Mouse (Mus musculus) forebrain, embryonic 11.5 days (tissue): Measurements from ENCODE around the gene Zfp600. TPM values are rescaled to one million over a fixed set of nuclear protein-coding genes. Genes with fewer than 3 reads are reported as not detected.
"Not testable (repeated sequence)": the region's sequence is repeated elsewhere in the genome, so short reads cannot be mapped to it uniquely, and the experiment has no call there.

Experiments
- ATAC-seq: fragments of 200-750 bp; cut with Nextera tagmentation; replicated peaks from 2 replicates; pipeline ENCODE4 v1.8.0; 2017; ENCODE audit warnings: moderate TSS enrichment; ENCODE audit not compliant: low FRiP score
- DNase-seq: peaks from one replicate; pipeline ENCODE4 v3.0.0-alpha.2; 2017; ENCODE audit warnings: low spot score
- H3K27ac ChIP-seq: fragments of 300-500 bp; sonication (generic); 2 replicates; pipeline ENCODE4 v1.5.1; 2014; ENCODE audit warnings: low read depth, low read length
- H3K27me3 ChIP-seq: fragments of 300-500 bp; sonication (generic); 2 replicates; pipeline ENCODE4 v1.6.1; 2014; ENCODE audit warnings: mild to moderate bottlenecking, low read length, mixed read lengths; ENCODE audit not compliant: control insufficient read depth, insufficient read depth
- H3K36me3 ChIP-seq: fragments of 300-500 bp; sonication (generic); 2 replicates; pipeline ENCODE4 v1.6.1; 2014; ENCODE audit warnings: mild to moderate bottlenecking, low read length, moderate library complexity, mixed read lengths; ENCODE audit not compliant: control insufficient read depth, insufficient read depth
- H3K4me1 ChIP-seq: fragments of 300-500 bp; sonication (generic); replicated peaks from 2 replicates; pipeline ENCODE4 v1.6.1; 2014; ENCODE audit warnings: low read length, mixed read lengths; ENCODE audit not compliant: control insufficient read depth, insufficient read depth
- H3K4me2 ChIP-seq: fragments of 300-500 bp; sonication (generic); 2 replicates; pipeline ENCODE4 v1.6.1; 2014; ENCODE audit warnings: low read depth, mild to moderate bottlenecking, low read length, moderate library complexity, mixed read lengths; ENCODE audit not compliant: severe bottlenecking
- H3K4me3 ChIP-seq: fragments of 300-500 bp; sonication (generic); 2 replicates; pipeline ENCODE4 v1.5.1; 2014; ENCODE audit warnings: low read depth, low read length
- H3K9ac ChIP-seq: fragments of 300-500 bp; sonication (generic); 2 replicates; pipeline ENCODE4 v1.6.1; 2014; ENCODE audit warnings: low read length
- H3K9me3 ChIP-seq: fragments of 300-500 bp; sonication (generic); 2 replicates; pipeline ENCODE4 v1.6.1; 2016; ENCODE audit warnings: low read length, mixed read lengths; ENCODE audit not compliant: control insufficient read depth
- WGBS: fragments of 180-500 bp; shearing (Covaris S2); extraction: QIAGEN DNeasy Blood & Tissue Kit; methylation state at CpG from one replicate; pipeline ENCODE4 v1.1.7; 2014; 5-methylcytosine and 5-hydroxymethylcytosine counted together
- polyA plus RNA-seq: library from polyadenylated mRNA; unstranded; fragments of >200 nt; fragmentation: Nextera tagmentation; extraction: Ambion mirVana; gene quantifications from 2 replicates; pipeline ENCODE4 v1.2.1, GENCODE M21; 2014

The Zfp600 gene
- polyA plus RNA-seq: not detected in 2 replicates

DNA sequence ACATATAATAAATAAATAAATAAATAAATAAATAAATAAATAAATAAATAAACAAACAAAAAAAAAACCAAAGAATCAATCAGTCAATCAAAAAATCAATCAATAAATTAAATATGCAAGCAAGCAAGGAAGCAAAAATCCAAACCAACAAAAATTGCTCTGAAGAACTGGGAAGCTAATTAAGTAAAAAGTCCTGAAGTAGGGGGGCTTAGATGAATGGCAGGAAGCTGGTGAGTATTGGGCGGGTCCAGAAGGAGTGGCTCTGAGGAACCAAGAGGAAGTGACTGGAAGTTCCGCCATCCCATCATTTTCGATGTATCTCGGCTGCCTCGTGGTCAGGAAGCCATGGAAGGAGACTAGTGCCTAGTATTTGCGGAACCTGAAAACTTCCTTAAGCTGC is at the start of gene Zfp600:
Gene Zfp600 (plus strand): TSS at position 301 of the 400 bp plus-strand sequence.
- DNase-seq, H3K4me1 ChIP-seq, H3K4me2 ChIP-seq, H3K27ac ChIP-seq, H3K9me3 ChIP-seq, H3K4me3 ChIP-seq, H3K36me3 ChIP-seq, H3K27me3 ChIP-seq, ATAC-seq, H3K9ac ChIP-seq: not testable (repeated sequence)
- WGBS: no CpG with 5 or more reads among the region's 6 CpGs

DNA sequence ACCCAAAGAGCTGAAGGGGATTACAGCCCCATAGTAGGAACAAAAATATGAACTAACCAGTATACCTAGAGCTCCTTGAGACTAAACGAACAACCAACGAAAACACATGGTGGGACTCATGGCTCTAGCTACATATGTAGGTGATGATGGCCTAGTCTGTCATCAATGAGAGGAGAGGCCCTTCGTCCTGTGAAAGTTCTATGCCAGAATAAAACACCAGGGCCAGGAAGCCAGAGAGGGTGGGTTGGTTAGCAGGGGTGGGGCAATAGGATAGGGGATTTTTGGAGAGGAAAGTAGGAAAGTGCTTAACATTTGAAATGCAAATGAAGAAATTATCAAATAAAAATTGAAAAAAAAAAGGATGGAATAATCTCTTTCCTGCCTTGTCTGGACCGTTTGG is 6.3 kb downstream of the Zfp600 start:
- not testable (repeated sequence) for H3K36me3 ChIP-seq, DNase-seq, H3K4me2 ChIP-seq, ATAC-seq, H3K4me1 ChIP-seq, H3K9ac ChIP-seq, H3K9me3 ChIP-seq, H3K27me3 ChIP-seq, H3K27ac ChIP-seq, H3K4me3 ChIP-seq
- WGBS: 86% methylated on average over 2 of the region's 4 CpGs

DNA sequence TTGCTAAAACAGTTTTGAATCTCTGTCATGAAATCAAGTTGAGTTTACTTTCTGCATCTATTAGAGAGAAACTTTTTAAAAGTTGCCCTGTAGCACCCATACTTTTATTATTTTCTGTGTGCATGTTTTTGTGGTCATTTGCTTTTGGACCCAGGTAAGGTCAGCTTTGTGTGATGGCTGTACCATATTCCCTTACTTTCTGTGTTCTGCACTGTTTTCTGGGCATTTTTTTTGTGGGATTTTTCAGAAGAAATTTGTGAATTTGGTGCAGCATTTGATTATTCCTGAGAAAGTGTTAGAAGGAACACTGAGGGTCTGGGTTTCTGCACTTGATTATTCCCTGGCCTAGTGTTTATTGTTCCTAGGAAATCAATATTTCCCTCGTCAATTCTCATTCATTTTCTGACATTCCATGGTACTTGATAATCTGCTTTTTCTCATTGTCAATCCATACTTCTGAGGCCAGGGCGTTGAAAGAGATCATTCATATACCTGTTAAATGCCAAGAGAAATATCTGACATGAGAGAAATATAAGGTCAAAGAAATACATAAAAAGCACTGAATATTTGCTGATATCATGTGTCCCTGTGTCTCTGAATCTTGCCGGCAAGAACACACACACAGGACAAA is 10.7 kb downstream of the Zfp600 start:
- not testable (repeated sequence) for DNase-seq, H3K4me2 ChIP-seq, H3K4me3 ChIP-seq, H3K36me3 ChIP-seq, H3K4me1 ChIP-seq, H3K27ac ChIP-seq, H3K27me3 ChIP-seq, H3K9me3 ChIP-seq, H3K9ac ChIP-seq
- WGBS: 80% methylated on average over 3 of the region's 3 CpGs
- peak; percentile 45 for ATAC-seq

DNA sequence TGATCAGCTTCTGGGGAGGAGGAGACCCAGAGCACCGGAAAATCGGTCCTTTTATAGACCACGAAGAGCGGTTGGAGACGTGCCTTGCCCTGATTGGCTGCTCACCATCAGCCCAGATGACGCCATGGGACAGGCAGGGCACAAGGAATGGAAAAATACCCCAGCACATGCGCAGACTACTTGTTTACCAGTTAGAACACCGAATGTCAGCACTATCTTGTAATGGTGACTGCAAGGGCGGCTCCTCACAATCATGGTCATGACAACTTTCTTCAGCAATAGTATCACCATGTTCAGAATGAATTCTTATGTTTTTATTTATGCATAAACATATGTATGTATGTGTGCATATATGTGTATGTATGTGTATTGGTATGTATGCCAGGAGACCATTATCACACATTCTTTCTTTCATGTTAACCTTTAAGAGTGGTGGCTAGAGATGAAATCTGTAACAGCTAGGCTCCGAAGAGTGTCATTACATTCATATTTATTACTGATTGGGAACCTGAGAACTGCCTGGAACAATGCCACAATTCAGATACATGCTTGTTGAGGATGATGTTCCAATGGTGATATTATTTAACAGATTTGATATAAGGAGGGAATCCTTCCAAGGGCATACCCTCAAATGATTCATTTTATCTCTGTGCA is 11.4 kb downstream of the Zfp600 start:
- DNase-seq: peak; percentile 51
- H3K27ac ChIP-seq: not testable (repeated sequence)
- WGBS: 84% methylated on average over 10 of the region's 10 CpGs

GRCm38 (mm10) chr4:146168730-146169215 is 12.1 kb downstream of the Zfp600 start:
- H3K9me3 ChIP-seq: peaks cover 15% of the 10 kb centered on the region
- not testable (repeated sequence) for H3K36me3 ChIP-seq, H3K4me2 ChIP-seq, H3K9ac ChIP-seq, DNase-seq, H3K4me1 ChIP-seq, H3K4me3 ChIP-seq, H3K27ac ChIP-seq, H3K27me3 ChIP-seq
- WGBS: no CpG with 5 or more reads among the region's 2 CpGs
- peak; percentile 81 for ATAC-seq

More for the DNA sequence above, 11.4 kb downstream of the Zfp600 start:
- not testable (repeated sequence) for H3K36me3 ChIP-seq, H3K9ac ChIP-seq, H3K4me2 ChIP-seq, H3K4me1 ChIP-seq, H3K9me3 ChIP-seq, H3K27me3 ChIP-seq, H3K4me3 ChIP-seq
- peak; percentile 75 for ATAC-seq

DNA sequence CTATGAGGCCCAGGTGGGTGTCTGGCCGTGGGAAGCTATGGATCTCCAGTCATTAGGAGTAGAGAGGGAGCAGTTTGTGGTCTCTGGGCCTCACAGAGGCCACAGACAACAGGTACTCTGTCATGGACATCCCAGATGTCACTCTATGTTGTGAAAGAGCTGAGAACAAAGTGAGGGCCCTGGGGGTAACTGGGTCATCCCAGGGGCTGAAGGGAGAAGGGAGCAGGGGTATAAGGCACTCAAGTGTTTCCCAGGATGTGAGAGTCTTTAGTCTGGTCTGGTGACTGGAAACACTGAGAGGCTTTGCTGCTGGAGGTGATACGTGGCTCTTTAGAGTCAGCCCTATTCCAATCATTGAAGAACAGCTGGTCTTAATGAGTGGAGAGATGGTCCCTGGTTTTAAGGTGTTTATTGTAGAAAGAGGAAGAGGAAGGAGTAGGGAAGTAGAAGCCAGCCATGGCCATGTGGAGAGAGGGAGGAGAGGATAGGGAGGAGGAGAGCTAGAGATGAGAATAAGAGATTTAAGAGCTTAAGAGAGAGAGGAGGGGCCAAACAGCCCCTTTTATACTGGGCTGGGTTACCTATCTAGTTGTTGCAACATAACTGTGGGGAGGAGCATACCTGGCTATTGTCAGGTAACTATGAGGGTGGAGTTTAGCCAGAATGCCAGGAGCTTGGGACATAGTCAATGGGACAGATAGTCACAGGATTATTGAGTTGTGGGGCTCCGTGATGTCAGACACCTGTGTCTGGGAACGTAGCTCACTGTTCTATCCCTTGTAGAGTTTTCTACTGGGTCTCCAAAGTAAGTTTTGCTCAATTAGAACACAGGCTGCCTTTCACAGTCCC is 17.0 kb downstream of the Zfp600 start:
- H3K27me3 ChIP-seq, H3K9me3 ChIP-seq, H3K4me1 ChIP-seq, H3K4me2 ChIP-seq, H3K9ac ChIP-seq, H3K27ac ChIP-seq, H3K4me3 ChIP-seq, H3K36me3 ChIP-seq: not testable (repeated sequence)
- peak; percentile 81 for ATAC-seq
- 64% methylated on average over 3 of the region's 4 CpGs for WGBS
- DNase-seq: peak; percentile 61

DNA sequence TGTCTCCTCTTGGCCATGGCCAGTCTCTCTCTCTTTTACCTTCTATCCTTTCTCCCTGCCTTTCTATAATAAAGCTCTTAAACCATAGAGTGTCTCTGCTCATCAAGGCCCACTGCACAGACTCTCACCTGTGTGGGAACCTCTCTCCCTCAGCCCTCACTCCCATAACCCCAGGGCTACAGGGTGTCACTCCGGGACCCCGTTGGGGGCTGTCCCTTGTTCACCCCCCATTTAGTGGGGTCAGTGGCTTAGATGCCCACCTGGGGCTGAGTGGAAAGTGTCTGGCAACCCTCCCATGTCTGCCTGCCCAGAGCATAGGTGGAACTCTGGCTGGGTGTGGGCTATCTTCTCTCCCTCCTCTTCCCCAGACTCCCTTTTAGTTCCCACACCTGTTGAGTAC is 47.7 kb downstream of the Zfp600 start:
- H3K27me3 ChIP-seq, H3K9ac ChIP-seq, H3K4me3 ChIP-seq, H3K27ac ChIP-seq, H3K4me2 ChIP-seq, H3K4me1 ChIP-seq, H3K9me3 ChIP-seq, DNase-seq, H3K36me3 ChIP-seq, ATAC-seq: not testable (repeated sequence)
- 95% methylated on average over 2 of the region's 2 CpGs for WGBS

- peak; percentile 89 for ATAC-seq
- not testable (repeated sequence) for H3K9me3 ChIP-seq, H3K27me3 ChIP-seq, H3K9ac ChIP-seq, H3K27ac ChIP-seq, H3K4me1 ChIP-seq, H3K36me3 ChIP-seq, H3K4me2 ChIP-seq, DNase-seq, H3K4me3 ChIP-seq
- 2% methylated on average over 19 of the region's 113 CpGs for WGBS
Measured at GRCm38 (mm10) chr4:146239252-146240244, 82.9 kb downstream of the Zfp600 start.
